Mouse (Mus musculus): ENCODE data around the gene Zglp1.

- TF ChIP-seq POLR2A (IDR thresholded peaks at IDR 0.05; ENCODE audit: insufficient read length, low read depth) (no peak), TCF12 (IDR thresholded peaks at IDR 0.05; ENCODE audit: insufficient read depth, poor library complexity, severe bottlenecking) (no peak), MAX (IDR thresholded peaks at IDR 0.05; ENCODE audit: low read depth) (no peak), MYOG (IDR thresholded peaks at IDR 0.05; ENCODE audit: control insufficient read depth in 1 of 3, insufficient read depth in 1 of 3, insufficient read length in 2 of 3, low read depth in 2 of 3) (no peak), USF1 (IDR thresholded peaks at IDR 0.05; ENCODE audit: low read depth) (no peak), POLR2AphosphoS2 (IDR thresholded peaks at IDR 0.05; ENCODE audit: insufficient read length, low read depth) (no peak), CEBPB (IDR thresholded peaks at IDR 0.05; ENCODE audit: insufficient read depth, poor library complexity, severe bottlenecking) (no peak)
Observed at GRCm38 (mm10) chr9:21030055-21030600, 36.8 kb downstream of the Zglp1 start.

Measured in myocyte (in vitro differentiated cells).